Mouse (Mus musculus) heart, embryonic 14.5 days (tissue): ENCODE measurements around the gene Fblim1. TPM values are rescaled to one million over a fixed set of nuclear protein-coding genes. Genes with fewer than 3 reads are reported as not detected.

Experiments
- ATAC-seq: fragments of 200-750 bp; cut with Nextera tagmentation; 2 replicates; pipeline ENCODE4 v1.8.0; 2017; ENCODE audit warnings: low read depth, moderate TSS enrichment; ENCODE audit not compliant: insufficient number of reproducible peaks, insufficient read depth, low FRiP score
- H3K27ac ChIP-seq, 2 experiments: fragments of 200-500 bp in 1 of 2; fragments of 300-500 bp in 1 of 2; sonication (generic) in 1 of 2; replicated peaks in 1 of 2; 2 replicates each; pipeline ENCODE4 v1.5.1; 2012 to 2014; ENCODE audit warnings: low read depth in 2 of 2, low read length in 2 of 2, control low read depth in 1 of 2, mild to moderate bottlenecking in 1 of 2, mixed read lengths in 1 of 2; ENCODE audit not compliant: control insufficient read depth in 1 of 2, insufficient read depth in 1 of 2
- H3K27me3 ChIP-seq: fragments of 300-500 bp; sonication (generic); 2 replicates; pipeline ENCODE4 v1.6.1; 2014; ENCODE audit warnings: mild to moderate bottlenecking, low read length, control low read depth; ENCODE audit not compliant: control insufficient read depth, insufficient read depth
- H3K36me3 ChIP-seq: fragments of 300-500 bp; sonication (generic); 2 replicates; pipeline ENCODE4 v1.6.1; 2014; ENCODE audit warnings: mild to moderate bottlenecking, control low read depth, low read length, mixed read lengths; ENCODE audit not compliant: control insufficient read depth, insufficient read depth
- H3K4me1 ChIP-seq, 2 experiments: fragments of 200-500 bp in 1 of 2; fragments of 300-500 bp in 1 of 2; sonication (generic) in 1 of 2; 2 replicates each; pipeline ENCODE4 v1.6.1; 2012 to 2014; ENCODE audit warnings: low read length in 2 of 2, control low read depth in 1 of 2, mixed read lengths in 1 of 2; ENCODE audit not compliant: control insufficient read depth in 2 of 2, insufficient read depth in 2 of 2
- H3K4me2 ChIP-seq: fragments of 300-500 bp; sonication (generic); 2 replicates; pipeline ENCODE4 v1.6.1; 2014; ENCODE audit warnings: mild to moderate bottlenecking, low read length
- H3K4me3 ChIP-seq, 2 experiments: fragments of 200-500 bp in 1 of 2; fragments of 300-500 bp in 1 of 2; sonication (generic) in 1 of 2; 2 replicates each; pipeline ENCODE4 v1.5.1; 2012 to 2014; ENCODE audit warnings: low read length in 2 of 2, mild to moderate bottlenecking in 2 of 2, control low read depth in 1 of 2, low read depth in 1 of 2, moderate library complexity in 1 of 2; ENCODE audit not compliant: control insufficient read depth in 1 of 2, insufficient read depth in 1 of 2
- H3K9ac ChIP-seq: fragments of 300-500 bp; sonication (generic); 2 replicates; pipeline ENCODE4 v1.6.1; 2014; ENCODE audit warnings: mild to moderate bottlenecking, low read length
- H3K9me3 ChIP-seq: fragments of 300-500 bp; sonication (generic); 2 replicates; pipeline ENCODE4 v1.6.1; 2016; ENCODE audit warnings: low read length, control low read depth; ENCODE audit not compliant: control insufficient read depth
- WGBS: fragments of 180-500 bp; shearing (Covaris S2); extraction: QIAGEN DNeasy Blood & Tissue Kit; methylation state at CpG from one replicate; pipeline ENCODE4 v1.1.7; 2014; 5-methylcytosine and 5-hydroxymethylcytosine counted together
- polyA plus RNA-seq: library from polyadenylated mRNA; unstranded; fragments of >200 nt; fragmentation: Nextera tagmentation; extraction: Ambion mirVana; gene quantifications from 2 replicates; pipeline ENCODE4 v1.2.1, GENCODE M21; 2014

The Fblim1 gene
- polyA plus RNA-seq, 1 experiment from 2014 or later = 45.7 TPM

DNA sequence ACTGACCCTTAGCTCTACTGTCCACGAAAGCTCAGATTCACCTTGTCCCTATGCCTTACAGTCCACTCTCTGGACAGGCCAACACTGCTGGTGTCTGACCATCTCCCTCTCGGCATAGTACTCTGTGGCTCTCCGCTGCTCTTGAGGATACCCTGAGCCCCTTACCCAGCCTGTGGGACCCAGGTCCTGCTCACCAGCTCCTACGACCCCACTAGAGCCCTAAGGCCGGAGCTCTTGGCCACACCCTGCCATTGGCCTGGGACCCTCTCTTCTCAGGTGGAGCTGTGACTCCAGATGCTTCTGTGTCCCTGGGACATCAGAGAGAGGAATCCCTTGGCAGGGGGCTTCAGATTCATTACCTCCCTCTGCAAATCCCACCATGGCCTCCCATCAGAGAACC is 475 bp downstream of the Fblim1 start:
- Histone ChIP-seq H3K27me3 (no peaks in the 10 kb centered on the region), H3K4me3 (no peak overlapping the region), H3K4me2 (no peak overlapping the region), H3K27ac (no peak overlapping the region), H3K9ac (no peak overlapping the region), H3K36me3 (no peaks in the 10 kb centered on the region), H3K4me1 (peaks cover 27 to 37% of the 10 kb centered on the region in 2 experiments), H3K9me3 (peaks cover 3% of the 10 kb centered on the region; the same call in 1 of the 2 replicates)
- ATAC-seq = no peak
- 94% methylated on average over 5 of the region's 5 CpGs for WGBS

GRCm38 (mm10) chr4:141604493-141604892 is 1.4 kb downstream of the Fblim1 start:
- Histone ChIP-seq H3K9ac (peak overlapping the region; percentile 4; the same call in 1 of the 2 replicates), H3K36me3 (no peaks in the 10 kb centered on the region), H3K27me3 (no peaks in the 10 kb centered on the region), H3K9me3 (peaks cover 3% of the 10 kb centered on the region; the same call in 1 of the 2 replicates), H3K4me3 (no peak overlapping the region), H3K4me2 (no peak overlapping the region), H3K27ac (peak overlapping the region in 1 of 2 experiments; percentile 25; a peak in 1 of 4 replicates), H3K4me1 (peaks cover 32 to 44% of the 10 kb centered on the region in 2 experiments)
- no peak for ATAC-seq
- 49% methylated on average over 8 of the region's 8 CpGs for WGBS

GRCm38 (mm10) chr4:141603921-141604320 is 2.0 kb downstream of the Fblim1 start:
- 74% methylated on average over 4 of the region's 4 CpGs for WGBS
- H3K4me1 ChIP-seq = peaks cover 32 to 44% of the 10 kb centered on the region in 2 experiments
- no peak for ATAC-seq
- H3K9me3 ChIP-seq = peaks cover 3% of the 10 kb centered on the region; the same call in 1 of the 2 replicates
- H3K4me2 ChIP-seq = no peak overlapping the region
- H3K9ac ChIP-seq = no peak overlapping the region
- no peaks in the 10 kb centered on the region for H3K27me3 ChIP-seq
- H3K36me3 ChIP-seq = no peaks in the 10 kb centered on the region
- no peak overlapping the region for H3K4me3 ChIP-seq
- peak overlapping the region in 1 of 2 experiments; percentile 25; a peak in 1 of 4 replicates for H3K27ac ChIP-seq

- 56% methylated on average over 11 of the region's 11 CpGs for WGBS
- Histone ChIP-seq H3K4me2 (no peak overlapping the region), H3K4me3 (no peak overlapping the region), H3K9ac (no peak overlapping the region), H3K27me3 (no peaks in the 10 kb centered on the region), H3K4me1 (peaks cover 34 to 49% of the 10 kb centered on the region in 2 experiments), H3K36me3 (no peaks in the 10 kb centered on the region), H3K9me3 (peaks cover 3% of the 10 kb centered on the region; the same call in 1 of the 2 replicates), H3K27ac (peak overlapping the region; percentile 55 to 59)
- no peak for ATAC-seq
Observed at GRCm38 (mm10) chr4:141602523-141603223, 3.2 kb downstream of the Fblim1 start.

- ATAC-seq = no peak
- 63% methylated on average over 12 of the region's 12 CpGs for WGBS
- Histone ChIP-seq H3K4me3 (no peak overlapping the region), H3K27me3 (no peaks in the 10 kb centered on the region), H3K36me3 (no peaks in the 10 kb centered on the region), H3K4me1 (peaks cover 38 to 55% of the 10 kb centered on the region in 2 experiments), H3K4me2 (0 out of 2 replicates have a peak overlapping the region, but pooled peaks have one; percentile 3), H3K27ac (peak overlapping the region in 1 of 2 experiments; percentile 59; a peak in 1 of 4 replicates), H3K9ac (no peak overlapping the region), H3K9me3 (peaks cover 3% of the 10 kb centered on the region; the same call in 1 of the 2 replicates)
Observed at GRCm38 (mm10) chr4:141601148-141601862, 4.6 kb downstream of the Fblim1 start.

DNA sequence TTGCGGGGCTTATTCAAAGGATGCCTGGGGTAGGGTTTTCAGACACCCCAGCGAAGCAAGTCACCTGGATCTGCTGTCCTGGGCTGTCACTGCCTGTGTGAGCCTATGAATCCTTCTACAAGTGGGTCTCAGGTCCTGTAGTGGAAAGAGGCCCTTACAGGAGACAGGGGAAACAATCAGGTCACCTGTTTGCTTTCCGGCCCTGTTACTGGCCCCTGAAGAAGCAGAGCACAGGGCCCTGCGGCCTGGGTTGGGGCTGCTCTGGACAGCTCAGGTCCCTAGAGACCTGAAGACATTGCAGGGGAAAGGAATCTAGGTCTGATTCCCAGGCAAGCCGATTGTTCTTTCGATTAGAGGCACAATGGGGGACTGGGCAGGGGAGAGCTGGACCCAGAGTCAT is 5.5 kb downstream of the Fblim1 start:
- no peaks in the 10 kb centered on the region for H3K9me3 ChIP-seq
- peak overlapping the region in 1 of 2 experiments; percentile 62; a peak in 1 of 4 replicates for H3K4me3 ChIP-seq
- peak overlapping the region; percentile 82; the same call in 1 of the 2 replicates for H3K9ac ChIP-seq
- peaks cover 38 to 55% of the 10 kb centered on the region in 2 experiments for H3K4me1 ChIP-seq
- H3K36me3 ChIP-seq = peaks cover 6% of the 10 kb centered on the region
- H3K27me3 ChIP-seq = no peaks in the 10 kb centered on the region
- H3K27ac ChIP-seq = peak overlapping the region; percentile 29 to 76; a peak in 1 of 4 replicates
- no peak for ATAC-seq
- H3K4me2 ChIP-seq = peak overlapping the region; percentile 63; the same call in 1 of the 2 replicates
- 43% methylated on average over 6 of the region's 6 CpGs for WGBS

DNA sequence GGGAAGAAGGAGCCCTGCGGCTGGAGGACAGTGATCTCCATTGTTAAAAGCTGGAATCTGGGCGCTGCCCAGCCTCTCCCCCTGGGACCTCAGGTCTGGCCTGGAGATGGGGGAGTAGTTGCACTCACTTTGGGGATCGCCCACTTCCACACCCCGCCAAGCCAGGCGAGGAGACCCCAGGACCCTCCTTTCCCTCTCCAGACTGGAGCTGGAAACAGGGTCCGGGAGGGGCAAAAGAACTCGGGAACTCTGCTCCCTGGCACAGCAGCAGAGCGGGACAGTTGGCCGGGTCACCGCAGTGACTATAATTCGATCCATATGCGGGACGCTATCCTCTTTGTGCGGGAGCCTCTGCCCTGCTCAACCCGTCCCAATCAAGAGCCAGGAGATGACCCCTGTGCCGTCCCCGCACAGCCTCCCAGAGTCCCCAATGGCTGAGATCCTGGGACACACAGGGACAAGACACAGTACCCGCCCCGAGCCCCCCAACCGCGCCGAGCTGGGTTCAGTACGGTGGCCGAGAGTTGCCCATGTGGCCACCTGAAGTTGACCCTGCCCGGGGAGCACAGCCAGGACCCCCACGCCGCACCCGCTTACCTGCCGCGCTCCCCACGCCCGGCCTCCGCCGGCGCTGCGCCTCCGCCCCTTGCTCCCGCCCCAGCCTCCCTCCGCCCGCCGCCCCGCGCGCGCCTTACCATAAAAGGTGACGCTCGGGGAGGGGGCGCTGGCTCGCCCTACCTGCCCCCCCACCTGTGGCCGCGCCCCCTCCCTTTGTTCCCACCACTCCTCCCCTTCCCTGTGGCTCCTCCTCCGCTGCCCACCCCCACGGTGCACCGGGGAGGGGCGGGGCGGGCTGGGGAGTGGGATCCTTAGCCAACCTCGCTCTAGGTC is 6.4 kb downstream of the Fblim1 start:
- ATAC-seq = peak; percentile 8; the same call in 1 of the 2 replicates
- Histone ChIP-seq H3K9me3 (no peaks in the 10 kb centered on the region), H3K9ac (peak overlapping the region; percentile 82), H3K4me3 (peak overlapping the region; percentile 62 to 69), H3K4me2 (peak overlapping the region; percentile 63), H3K27me3 (no peaks in the 10 kb centered on the region), H3K27ac (peak overlapping the region; percentile 76 to 86), H3K4me1 (peaks cover 36 to 50% of the 10 kb centered on the region in 2 experiments), H3K36me3 (peaks cover 15% of the 10 kb centered on the region)
- WGBS = under 1% methylated on average over 54 of the region's 57 CpGs
